Mouse (Mus musculus): ENCODE data around the gene Dyrk3.

DNA sequence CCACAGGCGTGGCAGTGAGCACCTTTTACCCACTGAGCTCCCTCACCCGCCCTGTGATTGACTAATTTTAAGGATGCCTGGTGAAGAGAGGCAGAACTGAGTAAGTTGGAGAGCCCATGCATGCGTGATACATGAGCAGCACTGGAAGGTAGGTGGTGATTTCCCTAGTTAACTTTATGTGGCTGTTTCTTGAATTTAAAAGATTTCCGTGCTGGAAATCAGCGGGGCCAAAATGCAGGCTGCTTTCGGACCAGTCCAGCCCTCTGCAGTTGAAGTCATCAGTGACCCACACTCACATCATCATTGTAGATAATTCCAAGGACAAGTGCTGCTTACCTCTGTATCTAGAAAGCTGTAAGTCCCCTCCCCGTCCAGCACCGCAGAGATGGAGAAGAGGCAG, 37.7 kb upstream of the Dyrk3 start:
- no peak for TF ChIP-seq CTCF (IDR thresholded peaks at IDR 0.05; ENCODE audit: borderline replicate concordance, insufficient read depth, low read length)
- TF ChIP-seq POLR2A (IDR thresholded peaks at IDR 0.05; ENCODE audit: low read depth, low read length): no peak
